Mouse (Mus musculus) T-helper 1 cell (primary cell): ENCODE results near the gene 4931429L15Rik.

Source experiments
- in situ Hi-C: fragments of 300-600 bp; cut with MboI, MseI; formaldehyde crosslinking; loops from one replicate; pipeline ENCODE4 v1.15.1; 2025; ENCODE audit warnings: high pct_unique_total_duplicates

The 4931429L15Rik gene

GRCm38 (mm10) chr9:46327706-46328571 is 8.2 kb upstream of the 4931429L15Rik start:
- in situ Hi-C loops, result no loop called here

DNA sequence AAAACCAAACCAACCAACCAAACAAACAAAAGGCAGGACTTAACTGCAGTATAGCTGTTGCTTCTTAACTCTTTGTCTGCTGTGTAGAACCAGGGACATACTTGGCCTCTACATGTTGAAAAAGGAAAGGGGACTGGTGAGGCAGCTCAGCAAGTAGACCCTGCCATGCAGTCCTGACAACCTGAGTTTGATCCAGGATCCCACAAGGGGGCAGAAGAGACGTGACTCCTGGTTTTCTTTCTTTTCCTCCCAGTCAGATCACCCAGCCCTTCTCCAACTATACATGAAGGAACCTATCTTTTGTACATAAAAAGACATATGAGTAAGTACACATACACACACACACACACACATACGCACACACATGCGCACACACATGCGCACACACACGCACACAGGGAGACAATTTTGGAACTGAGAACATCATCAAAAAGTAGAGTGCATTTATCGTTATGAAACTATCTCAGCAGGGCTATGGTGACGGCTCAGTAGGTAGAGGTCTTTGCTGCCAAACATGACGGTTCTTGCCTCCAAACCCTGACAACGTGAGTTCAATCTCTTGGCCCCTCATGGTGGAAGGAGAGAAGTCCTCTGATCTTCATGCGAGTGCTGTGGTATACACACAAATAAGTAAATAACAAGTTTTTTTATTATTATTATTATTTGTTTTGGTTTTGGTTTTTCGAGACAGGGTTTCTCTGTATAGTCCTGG is 7.1 kb upstream of the 4931429L15Rik start:
- in situ Hi-C loops, result no loop called here

DNA sequence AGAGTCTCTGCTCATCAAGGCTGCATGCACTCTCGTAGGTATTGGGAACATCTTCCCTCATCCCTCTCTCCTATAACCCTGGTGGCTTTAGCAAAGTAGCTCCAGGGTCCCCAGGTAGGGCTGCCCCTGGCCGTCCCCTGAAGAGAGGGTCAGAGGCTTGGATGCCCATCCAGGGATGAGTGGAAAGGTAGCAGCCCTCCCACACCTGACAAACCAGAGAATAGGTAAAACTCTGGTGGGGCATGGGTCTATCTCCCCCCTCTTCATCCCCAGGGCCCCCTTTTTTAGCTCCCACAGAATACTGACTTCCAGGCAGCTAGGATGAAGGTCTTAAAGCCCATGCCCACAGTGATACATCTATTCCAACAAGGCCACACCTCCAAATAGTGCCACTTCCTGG is 675 bp upstream of the 4931429L15Rik start:
- in situ Hi-C loops, result no loop called here

GRCm38 (mm10) chr9:46317957-46318356 is 1.8 kb downstream of the 4931429L15Rik start:
- in situ Hi-C loops, result no loop called here

GRCm38 (mm10) chr9:46316909-46317308 is 2.9 kb downstream of the 4931429L15Rik start:
- in situ Hi-C loops, result no loop called here

- in situ Hi-C loops, result no loop called here
These were observed 3.4 kb downstream of the 4931429L15Rik start for GRCm38 (mm10) chr9:46316388-46316787.

DNA sequence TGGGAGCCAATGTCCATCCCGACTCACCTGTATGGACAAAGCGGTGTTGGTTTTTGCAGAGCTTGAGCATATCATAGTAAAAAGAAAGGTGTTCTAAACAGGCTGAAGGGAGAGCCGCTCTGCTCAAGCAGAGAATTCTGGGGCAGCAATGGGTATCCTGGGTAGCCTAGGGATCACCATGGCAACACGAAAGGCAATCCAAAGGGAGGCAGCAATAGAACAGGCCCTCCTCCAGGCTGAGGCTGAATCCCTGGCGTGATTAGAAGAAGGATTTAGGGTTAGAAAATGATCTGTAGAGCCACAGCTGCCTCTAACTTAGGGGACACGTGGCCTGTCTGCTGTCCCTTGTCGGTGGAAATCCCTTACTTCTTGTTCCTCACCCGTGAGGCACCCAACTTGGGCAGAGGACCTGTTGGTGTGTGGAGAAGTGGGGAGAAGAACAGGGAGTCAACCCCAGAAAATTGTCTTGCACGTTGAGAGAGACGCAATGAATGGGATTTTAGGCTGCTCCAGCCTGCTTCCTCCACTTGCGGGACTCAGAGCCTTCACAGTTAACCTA is 3.9 kb downstream of the 4931429L15Rik start:
- in situ Hi-C loops, result no loop called here

DNA sequence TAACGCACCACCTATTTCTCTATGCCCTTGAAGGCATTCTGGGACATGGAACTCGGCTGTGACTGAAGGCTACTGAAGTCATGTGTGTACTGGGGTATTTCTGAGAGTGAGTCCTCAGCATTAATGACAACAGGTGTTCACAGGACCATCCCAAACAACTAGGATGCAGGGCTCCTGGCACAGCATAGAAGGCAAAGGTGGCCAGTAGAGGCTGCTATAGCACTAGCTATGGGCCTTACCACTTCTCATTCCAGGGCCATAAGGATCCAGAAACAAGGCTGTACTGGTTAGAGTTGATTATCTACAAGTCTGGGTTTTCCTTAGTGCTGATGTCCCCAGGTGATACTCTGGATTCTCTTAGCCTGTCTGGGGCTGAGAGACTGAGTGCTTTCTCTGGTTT is 4.9 kb downstream of the 4931429L15Rik start:
- in situ Hi-C loops, result no loop called here

- in situ Hi-C loops, result no loop called here
These were observed 5.3 kb downstream of the 4931429L15Rik start for GRCm38 (mm10) chr9:46314507-46314906.

DNA sequence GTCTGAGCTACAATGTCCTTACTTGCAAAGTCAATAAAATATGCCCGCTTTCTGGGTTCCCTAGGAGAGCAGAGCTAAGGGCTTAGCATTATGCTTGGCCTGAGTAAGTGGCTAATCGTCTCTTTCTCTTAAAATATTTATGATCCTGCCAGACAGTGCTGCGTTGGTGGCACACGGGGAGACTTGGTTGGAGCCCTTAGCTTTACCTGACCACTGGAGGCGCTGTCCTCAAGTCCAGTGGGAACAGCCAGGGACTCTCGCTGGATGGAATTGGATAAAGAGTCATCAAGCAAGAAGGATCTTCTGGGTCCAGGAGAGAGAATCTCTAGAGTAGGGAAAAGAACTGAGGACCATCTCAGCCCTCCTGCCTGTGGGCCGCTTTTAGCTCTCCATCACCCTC is 10.7 kb downstream of the 4931429L15Rik start:
- in situ Hi-C loops, result no loop called here

GRCm38 (mm10) chr9:46302142-46302541 is 17.6 kb downstream of the 4931429L15Rik start:
- in situ Hi-C loops, result no loop called here

- in situ Hi-C loops, result no loop called here
These were observed 21.4 kb downstream of the 4931429L15Rik start for GRCm38 (mm10) chr9:46298381-46298780.

GRCm38 (mm10) chr9:46282631-46283436 is 37.0 kb downstream of the 4931429L15Rik start, which contains the start of gene Bud13:
Gene Bud13, plus strand, starts transcription at chr9:46283008.
- in situ Hi-C loops, result no loop called here

DNA sequence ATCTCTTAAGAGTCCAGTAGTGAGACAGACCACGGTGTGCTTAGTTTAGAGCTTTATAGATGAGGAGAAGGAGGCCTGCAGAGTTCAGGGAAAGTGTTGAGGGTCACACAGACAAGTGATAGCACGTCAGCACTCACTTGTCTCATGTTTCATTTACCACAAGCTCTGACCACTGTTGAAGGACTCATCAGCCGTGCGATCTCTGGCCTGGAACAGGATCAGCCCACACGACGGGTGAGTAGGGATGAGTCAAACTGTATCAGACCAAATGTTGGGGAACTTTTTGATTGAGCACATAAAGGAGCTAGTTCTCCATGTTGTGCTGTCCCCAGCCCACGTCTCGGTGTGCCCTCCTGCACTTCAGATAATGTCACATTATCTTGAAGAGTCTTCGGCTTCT is 45.3 kb downstream of the 4931429L15Rik start:
- in situ Hi-C loops, result no loop called here

- in situ Hi-C loops, result no loop called here
These were observed 46.9 kb downstream of the 4931429L15Rik start, which contains the start of gene Zpr1 for GRCm38 (mm10) chr9:46272677-46273454. Gene Zpr1, plus strand, starts transcription at chr9:46273064.

GRCm38 (mm10) chr9:46272070-46272469 is 47.7 kb downstream of the 4931429L15Rik start:
- in situ Hi-C loops, result no loop called here

- in situ Hi-C loops, result no loop called here
These were observed 49.0 kb downstream of the 4931429L15Rik start for GRCm38 (mm10) chr9:46270782-46271181.

GRCm38 (mm10) chr9:46269125-46269524 is 50.7 kb downstream of the 4931429L15Rik start:
- in situ Hi-C loops, result loop anchor here (5.0 kb wide), 1 partner anchor 72 kb away; no protein-coding TSS in a partner anchor

GRCm38 (mm10) chr9:46268343-46268873 is 51.4 kb downstream of the 4931429L15Rik start, which contains the start of gene Apoa5:
Gene Apoa5, plus strand, starts transcription at chr9:46268633.
- in situ Hi-C loops, result loop anchor here (5.0 kb wide), 1 partner anchor 71 kb away; no protein-coding TSS in a partner anchor

GRCm38 (mm10) chr9:46261131-46261530 is 58.7 kb downstream of the 4931429L15Rik start:
- in situ Hi-C loops, result no loop called here
